Mouse (Mus musculus): ENCODE measurements around the gene Fam187b.

The Fam187b gene

DNA sequence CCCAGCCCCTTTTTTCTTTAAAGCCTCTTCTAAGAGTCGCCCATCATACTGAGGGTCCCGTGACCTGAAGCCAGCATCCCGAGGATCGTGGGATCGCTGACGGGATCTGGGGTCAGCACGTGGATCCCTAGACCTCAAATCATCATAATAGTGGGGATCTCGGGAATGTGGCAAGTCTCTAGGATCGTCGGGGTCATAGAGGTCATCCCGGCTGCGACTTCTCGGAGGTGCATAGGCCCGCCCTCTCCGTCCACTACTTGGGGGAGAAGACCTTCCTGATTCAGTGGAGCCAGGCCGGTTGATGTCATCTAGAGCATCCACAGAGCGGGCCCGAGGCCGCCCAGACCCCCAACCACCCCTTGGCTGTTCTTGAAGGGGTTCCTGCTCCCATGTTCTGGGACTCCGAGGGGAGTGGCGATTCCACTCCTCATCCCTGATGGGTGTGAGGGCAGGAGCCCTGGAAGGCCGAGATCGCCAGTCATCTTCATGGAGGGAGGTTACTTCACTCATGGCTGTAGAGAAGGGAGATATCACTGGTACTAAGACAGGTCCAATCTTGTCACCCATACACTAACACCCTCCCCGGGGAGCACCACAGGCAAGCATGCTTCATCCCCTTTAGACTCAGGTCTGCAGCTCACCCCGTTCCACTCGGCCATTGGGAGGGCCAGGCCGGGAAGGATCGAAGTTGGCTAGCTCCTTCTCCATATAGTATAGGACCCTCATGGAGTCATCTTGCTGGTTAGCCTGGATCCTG is 15.3 kb upstream of the Fam187b start:
- DNase-seq (ENCODE audit: extremely low read depth, low read depth): no peak

DNA sequence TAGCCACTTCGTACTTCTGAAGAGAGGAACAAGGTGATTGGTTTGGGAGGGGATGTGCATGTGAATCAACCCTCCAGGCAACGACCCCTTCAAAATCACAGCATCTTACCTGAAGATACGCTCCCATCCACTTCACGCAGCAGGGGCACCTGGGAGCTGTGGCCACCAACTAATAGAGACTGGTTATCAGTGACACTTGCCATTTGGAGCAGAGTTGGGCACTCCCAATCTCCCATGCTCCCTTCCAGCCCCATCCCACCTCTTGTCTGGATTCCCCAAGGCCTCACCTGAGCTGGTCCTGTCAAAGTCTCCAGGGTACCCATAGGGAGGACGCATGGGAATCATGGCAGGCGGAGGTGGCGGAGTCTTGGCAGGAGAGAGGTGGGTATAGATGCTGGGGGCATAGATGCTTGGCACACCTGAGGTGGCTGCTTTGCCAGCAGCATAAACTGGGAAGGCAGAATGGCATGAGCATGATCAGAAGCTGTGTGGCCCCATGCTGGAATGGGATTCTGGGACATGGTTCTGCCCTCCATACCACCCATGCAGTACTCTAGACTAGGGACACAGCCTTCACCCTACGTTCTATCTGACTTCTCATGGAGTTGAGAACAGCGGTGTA is 14.6 kb upstream of the Fam187b start:
- DNase-seq (ENCODE audit: extremely low read depth, low read depth): no peak

DNA sequence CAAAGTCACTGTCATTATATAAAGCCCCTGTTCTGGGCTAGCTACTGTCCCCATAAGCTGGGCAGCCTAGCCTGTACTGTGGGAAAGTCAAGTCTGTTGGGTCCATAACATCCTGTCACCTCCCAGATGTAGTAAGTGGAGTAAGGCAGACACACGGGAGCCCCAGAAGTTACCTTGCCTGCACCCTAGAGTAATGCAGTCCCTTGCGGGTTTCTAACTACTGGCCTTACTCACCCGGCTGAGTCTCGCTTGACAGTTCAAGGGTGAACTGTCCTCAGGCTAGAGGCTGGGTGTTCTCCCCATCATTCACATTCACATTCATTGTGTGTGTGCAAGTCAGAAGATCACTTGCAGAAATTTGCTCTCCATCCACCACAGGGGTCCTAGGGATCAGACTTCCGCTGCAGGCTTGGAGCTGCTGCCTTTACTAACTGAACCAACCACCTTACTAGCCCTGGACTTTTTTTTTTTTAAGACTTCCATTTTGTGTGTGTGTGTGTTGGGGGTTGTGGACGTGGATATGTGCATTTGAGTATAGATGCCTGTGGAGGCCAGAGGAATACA is 13.7 kb upstream of the Fam187b start:
- DNase-seq (ENCODE audit: extremely low read depth, low read depth): no peak

DNA sequence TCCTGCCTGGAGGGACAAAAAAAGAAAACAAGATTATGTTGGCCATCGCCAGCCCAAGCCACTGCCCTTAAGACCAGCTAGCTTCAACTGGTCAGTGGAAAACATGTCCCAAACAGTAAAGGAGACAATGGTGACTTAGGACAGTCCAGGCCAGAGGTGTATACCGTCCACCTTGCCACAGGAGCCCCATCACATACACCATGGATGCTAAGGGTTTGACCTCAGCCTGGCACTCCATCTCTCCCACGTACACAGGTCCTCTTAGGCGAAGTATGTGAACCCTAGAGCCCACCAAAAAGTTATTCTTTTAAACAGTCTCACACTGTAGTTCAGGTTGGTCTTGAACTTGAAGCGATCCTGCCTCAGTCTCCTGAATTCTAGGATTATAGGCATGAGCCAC is 10.7 kb upstream of the Fam187b start:
- no peak for DNase-seq (ENCODE audit: extremely low read depth, low read depth)

DNA sequence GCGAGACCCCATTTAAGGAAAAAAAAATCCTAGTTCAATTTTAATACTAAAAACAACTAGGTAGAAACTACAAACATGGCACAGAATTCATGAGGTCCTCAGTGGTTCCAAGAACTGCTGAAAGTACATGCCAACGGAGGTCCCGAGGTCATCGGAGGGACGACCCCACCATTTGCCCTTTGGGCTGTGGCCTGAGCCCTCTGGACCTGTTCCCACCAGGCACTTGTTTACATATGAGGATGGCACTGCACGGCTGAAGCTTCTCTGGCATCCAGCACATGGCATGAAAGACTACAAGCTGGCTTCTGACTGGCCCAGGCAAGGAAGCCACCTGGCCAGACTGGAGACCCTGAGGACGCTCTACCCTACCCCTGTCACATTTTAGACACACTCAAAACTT is 9.2 kb upstream of the Fam187b start:
- DNase-seq (ENCODE audit: extremely low read depth, low read depth): no peak

DNA sequence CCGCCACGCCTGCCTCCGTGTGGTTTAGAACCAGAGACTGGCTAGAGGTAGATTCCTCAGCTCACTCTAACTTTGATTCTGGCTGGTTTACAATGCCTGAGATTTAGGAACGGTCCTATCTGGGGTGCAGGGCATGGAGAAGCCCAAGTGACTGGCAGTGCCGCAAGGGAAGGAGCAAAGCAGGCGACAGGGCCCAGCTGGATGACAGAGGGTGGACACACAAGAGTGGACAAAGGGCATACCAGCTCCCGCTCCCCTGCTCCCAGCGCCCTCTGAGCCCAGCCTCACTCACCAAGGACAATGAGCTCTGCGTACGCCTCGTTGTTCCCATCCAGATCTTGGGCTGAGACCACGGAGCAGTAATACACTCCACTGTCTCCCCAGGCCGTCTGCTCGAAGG is 7.9 kb upstream of the Fam187b start:
- no peak for DNase-seq (ENCODE audit: extremely low read depth, low read depth)

DNA sequence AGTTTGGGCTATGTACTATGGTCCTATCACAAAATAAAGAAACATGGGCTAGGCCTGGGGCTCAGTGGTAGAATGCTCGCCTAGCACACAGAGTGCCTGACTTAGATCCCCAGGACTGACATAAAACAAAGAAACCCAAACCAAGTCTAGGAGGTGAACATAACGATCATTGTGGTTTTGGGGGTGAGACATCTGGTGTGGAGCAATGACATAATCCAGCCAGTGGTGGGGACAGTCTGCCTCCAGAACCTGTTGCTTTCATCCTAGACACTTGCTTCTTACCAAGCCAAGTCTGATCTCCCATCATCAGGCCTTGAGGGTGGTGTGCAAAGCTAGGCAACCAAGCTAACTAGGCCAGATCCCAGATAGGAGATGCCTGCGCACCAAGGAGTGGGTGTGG is 6.9 kb upstream of the Fam187b start:
- DNase-seq (ENCODE audit: extremely low read depth, low read depth): no peak

DNA sequence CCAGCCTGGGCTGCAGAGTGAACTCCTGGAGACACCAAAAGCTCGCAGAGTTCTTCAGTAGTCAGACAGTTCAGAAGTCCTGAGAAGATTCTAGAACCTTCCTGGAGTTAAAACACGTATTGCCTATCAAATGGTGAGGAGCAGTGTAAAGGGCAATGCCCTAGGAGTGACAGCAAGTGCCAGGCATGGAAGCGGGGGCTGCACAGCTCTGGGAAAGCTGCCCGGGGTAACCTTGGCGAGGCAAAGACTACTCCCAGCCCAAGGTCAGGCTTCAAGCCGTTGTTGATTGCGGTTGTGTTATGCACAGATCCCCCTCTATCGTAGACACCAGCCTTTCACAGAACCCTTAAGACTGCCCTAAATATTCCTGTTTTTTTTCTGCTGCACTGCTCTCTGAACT is 5.0 kb upstream of the Fam187b start:
- no peak for DNase-seq (ENCODE audit: extremely low read depth, low read depth)

DNA sequence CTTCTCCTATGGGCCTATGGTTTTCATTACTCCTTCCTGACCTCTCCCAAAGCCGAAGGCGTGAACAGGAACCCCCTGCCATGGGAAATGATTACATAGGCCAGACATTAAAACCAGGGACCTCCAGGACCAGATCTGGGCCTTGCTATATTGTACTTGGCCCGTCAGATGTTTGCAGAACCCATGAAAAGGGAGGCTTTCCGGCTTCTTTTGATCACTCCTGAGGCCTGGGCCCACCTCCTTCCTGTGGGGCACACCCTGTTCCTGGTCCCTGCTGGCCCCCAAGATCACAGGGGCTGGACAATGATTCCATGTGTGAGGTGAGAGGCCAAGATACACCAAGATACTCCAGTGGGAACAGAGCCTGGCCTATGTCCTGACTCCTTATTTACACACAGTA is 4.4 kb upstream of the Fam187b start:
- no peak for DNase-seq (ENCODE audit: extremely low read depth, low read depth)

DNA sequence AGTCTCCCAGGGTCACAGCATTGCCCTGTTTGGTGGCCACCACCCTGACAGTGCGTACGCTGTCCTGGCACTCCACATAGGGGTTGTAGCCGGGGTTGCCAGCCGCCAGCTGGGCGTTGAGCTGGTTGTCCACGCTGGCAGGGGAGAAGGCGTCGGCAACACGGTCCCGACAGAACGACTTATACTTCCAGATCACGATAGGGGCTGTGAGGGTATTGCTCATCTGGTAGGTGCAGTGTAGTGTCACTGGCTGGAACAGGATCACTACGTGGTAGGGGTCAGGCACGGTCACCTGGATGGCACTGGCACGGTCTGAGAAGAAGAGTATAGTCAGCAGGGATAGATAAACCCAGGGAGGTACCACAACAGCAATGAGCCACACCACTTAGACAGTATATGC is 1.7 kb upstream of the Fam187b start:
- DNase-seq (ENCODE audit: extremely low read depth, low read depth): no peak

DNA sequence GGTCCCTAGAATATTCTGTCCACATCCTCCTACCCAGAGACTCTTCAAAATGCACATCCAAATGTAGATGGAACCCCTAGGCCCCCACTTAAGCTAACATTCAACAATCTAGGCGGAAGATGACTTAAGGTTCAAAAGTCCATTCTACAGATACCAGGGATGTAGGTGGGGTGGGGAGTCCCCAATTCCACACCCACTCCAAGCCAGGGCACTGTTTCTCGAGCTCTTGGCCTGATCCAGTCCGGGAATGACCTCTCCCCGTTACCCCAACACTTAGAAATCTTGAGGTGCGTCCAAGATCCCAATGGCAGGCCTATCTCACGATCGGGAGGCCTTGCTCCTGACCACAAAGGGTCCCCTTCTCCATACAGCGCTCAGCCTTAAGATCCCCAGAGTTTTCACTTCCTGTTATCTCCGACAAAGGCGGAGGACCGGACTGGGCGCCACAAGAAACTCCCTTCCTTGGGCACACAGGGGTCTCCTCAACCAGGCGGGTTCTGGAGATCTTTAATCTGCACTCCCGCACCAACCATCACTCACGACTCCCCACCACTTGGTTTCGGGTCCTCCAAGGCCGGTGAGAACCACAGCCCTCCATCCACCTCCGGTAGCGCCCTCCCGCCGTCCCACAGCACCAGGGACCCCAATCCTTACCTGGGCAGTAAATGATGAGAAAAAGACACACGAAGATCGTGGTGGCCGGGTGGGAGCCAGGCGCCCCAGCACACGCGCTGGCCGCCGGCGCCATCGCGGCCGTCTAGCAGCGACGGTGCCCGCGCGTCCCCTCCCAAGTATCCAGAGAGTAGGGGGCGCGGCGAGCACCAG is 952 bp upstream of the Fam187b start:
- DNase-seq (ENCODE audit: extremely low read depth, low read depth): no peak

DNA sequence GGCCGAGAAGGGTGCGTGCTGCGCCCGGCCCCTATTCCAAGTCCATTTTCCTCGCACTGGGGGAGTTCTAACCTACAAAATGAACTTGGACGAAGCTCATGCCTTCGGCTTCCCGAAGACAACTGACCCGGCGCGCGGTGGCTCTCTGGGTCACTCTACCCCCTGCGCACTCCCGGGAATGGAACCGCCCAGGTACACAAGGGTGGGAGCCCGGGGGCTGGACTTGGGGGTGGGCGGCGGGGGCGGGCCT is 414 bp upstream of the Fam187b start, which contains the start of gene Lsr:
Lsr (minus strand) TSS at position 214 of the 250 bp plus-strand sequence.
- DNase-seq (ENCODE audit: extremely low read depth, low read depth): no peak

DNA sequence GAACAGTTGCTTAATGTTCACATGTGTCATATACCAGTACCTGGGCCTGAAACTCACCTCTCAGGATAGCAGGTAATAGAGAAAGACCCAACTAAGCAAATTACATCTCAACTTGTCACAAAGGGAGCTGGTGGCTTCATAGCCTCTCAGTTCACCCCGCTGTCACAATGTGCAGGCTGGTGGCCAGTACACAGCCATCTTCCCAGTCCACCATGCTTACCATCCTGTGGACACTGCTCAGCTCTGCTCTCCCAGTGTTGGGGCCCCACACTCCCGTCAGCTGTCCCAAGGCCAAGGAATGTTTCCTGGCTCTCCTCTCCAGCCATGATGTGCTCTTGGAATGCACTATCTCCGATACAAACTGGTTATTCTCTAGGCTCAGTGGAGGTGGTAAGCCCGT is 8.1 kb downstream of the Fam187b start:
- DNase-seq (ENCODE audit: extremely low read depth, low read depth): no peak

DNA sequence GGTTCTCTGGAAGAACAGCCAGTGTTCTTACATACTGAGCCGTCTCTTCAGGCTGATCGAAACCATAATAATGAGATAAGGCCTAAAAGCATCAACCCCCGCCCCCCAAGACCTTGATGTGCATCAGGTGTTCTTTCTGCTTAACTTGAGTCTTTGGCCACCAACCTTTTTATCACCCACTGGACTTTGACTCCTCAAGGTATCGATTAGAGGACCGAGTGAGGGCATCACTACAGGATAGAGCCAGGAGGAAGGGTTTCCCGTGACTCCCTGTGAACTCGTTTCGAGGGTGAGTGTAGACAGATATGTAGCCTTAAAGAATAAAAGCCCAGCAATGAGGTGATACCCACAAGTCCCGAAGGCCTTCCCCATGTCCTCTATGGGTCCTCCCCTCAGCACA is 11.8 kb downstream of the Fam187b start:
- DNase-seq (ENCODE audit: extremely low read depth, low read depth): no peak

DNA sequence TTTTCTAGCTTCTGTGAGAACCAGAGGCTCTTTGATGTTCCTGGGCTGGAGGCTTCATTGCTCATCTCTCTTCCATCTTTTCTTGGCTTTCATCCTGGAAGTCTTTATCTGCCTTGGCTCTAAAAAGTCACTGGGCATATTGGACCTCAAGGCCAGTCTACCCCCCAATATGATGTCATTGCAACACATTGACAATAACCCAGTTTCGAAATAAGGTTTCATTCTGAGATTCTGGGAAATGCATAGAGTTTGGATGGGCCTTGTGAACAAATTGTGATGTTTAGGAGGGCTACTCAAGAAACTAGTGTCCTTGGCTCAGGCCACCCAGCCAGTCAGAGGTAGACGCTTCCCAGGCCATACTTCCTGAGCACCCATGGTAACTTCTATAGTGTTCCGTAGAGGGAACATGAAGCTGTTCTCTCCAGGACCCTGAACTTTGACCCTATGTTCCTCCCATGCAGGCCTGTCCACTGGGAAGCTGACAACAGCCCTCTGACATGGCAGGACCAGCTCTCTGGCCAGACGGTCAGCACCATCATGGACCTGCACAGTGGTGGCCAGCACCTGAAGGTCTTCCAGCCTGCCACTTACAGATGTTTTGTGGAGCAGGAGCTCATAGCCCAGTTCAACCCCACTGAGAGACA is 15.1 kb downstream of the Fam187b start:
- DNase-seq (ENCODE audit: extremely low read depth, low read depth): no peak

DNA sequence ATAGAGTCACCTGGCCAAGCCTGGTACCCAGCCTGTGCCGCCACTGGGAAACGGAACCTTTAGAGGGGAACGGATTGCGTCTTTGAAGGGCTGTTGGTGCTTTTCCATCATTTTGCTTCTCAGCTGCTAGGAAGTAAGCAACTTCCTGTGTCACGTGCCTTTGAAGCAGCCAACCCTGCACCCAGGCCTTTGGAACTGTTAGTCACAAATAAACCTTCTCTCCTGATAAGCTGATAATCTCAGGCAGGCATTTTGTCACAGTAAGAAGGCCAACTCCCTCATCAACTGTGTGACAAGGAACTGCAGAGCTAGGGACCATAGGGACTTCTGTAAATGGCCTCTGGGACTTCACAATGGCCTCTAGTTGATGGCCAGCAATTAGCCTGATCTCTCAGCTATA is 18.6 kb downstream of the Fam187b start:
- peak; percentile 48 for DNase-seq (ENCODE audit: extremely low read depth, low read depth)

DNA sequence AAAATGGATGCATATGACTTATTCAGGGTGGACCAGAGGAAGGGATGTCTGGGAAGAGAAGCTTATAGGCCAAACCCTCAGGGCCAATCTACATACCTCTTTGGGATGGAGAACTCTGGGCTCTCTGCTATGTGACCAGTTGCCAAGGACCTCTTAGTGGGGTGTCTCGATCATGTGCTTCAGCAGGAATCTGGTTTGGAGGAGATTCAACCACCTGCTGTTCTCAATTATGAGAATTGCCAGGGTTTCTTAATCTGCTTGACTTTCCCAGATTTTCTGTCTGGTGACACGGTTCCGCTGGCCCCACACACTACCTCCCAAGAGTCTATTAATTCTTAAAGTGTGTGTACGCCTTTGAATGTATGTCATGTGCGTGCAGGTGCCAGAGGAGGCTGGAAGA is 20.4 kb downstream of the Fam187b start:
- DNase-seq (ENCODE audit: extremely low read depth, low read depth): no peak

DNA sequence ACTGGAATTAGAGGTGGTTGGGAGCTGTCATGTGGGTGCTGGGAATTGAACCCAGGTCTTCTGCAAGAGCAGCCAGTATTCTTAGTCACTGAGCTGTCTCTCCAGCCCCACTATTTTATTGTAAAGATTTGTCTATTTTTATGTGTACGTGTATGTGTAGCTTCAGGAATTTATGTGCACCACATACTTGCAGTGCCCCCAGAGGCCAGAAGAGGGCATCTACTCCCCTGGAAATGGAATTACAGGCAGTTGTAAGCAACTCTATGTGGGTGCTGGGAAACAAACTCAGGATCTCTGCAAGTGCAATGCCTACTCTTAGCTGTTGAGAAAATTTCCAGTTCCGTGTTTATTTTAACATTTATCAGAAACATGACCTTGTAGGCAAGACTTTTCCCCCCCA is 22.9 kb downstream of the Fam187b start:
- no peak for DNase-seq (ENCODE audit: extremely low read depth, low read depth)

DNA sequence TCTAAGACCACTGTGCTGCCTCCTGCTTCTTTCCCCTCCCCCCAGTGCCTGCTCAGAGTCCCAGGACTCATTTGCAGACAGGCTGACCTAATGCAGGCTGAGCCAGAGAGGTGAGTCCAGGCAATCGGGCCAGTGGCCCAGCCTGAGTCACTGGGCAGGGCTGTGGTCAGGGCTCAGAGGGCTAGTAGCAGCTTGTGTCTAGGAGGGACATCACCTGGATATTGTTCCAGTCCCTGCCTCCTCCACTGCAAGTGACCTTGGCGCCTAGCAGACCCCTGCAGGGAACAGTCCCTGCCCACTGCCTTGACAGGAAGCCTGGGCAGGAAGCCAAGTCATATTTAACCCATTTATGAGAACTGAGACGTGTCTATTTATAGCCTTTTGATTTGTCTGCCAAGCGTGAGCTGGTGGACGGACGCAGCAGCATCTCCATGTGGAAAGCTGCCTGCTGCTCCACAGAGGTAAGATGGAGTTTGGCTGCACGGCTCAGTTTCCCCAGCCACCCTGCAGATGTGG is 27.0 kb downstream of the Fam187b start:
- peak; percentile 49 for DNase-seq (ENCODE audit: extremely low read depth, low read depth)

DNA sequence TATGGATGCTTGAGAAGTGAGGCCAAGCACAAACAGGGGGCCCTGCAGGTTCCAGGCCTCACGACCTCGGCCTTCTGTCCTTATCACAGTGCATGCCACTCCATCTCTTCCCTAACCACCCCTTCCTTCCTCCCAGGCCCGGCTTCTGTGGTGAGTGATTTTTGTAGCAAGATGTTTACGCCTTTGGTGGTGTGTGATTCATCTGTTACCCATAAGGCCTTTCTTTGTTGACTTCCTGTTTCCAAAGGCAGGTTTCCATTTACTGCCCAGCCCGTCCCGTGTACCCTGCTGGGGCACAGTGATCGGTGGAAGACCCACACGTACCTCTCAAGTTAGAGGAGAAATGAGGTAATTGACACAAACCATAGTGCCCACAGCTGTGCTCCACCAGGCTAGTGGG is 29.1 kb downstream of the Fam187b start:
- DNase-seq (ENCODE audit: extremely low read depth, low read depth): peak; percentile 78

DNA sequence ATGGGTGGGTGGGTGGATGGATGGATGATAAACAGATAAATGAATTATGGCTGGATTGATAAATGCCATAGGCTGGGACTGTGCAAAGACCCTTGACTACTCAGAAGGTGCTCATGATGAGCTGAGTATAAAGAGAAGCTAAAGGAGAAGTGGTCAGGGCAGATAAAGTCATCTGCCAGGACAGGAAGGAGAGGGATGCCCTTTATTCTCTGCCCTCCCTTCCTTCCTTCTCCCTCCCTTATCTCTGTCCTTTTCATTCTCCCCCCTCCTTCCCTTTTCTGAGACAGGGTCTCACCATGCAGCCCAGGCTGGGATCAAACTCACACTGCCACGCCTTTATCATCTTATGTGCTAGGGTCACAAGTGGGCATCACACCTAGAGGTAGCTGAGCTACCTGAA is 34.2 kb downstream of the Fam187b start:
- DNase-seq (ENCODE audit: extremely low read depth, low read depth): peak; percentile 29

DNA sequence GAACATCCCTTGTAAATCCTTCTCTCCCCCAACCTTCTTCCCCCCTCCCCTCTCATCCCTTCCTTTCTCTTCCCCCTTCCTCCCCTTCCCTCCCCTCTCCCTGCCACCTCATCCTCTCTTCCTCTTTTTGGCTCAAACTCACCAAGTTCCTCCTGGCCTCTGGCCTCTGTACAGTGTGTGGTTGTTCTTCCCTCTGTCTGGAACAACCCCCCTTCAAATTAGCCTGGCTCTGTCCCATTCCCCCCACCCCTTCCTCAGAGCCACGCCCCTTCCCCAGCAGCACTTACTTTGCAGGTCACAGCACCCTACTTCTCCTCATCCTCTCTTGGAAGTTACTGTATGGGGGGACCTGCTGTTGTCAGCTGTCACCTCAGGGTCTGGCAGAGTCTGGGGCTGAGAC is 34.6 kb downstream of the Fam187b start:
- peak; percentile 46 for DNase-seq (ENCODE audit: extremely low read depth, low read depth)
